Mouse (Mus musculus) cerebral cortex, adult 2 months (tissue): Measurements from ENCODE around the gene Gm28897.

ENCODE experiments used
- WGBS: fragments of 180-500 bp; shearing (Covaris S2); methylation state at CpG from one replicate; pipeline ENCODE4 v1.1.7; 2018; 5-methylcytosine and 5-hydroxymethylcytosine counted together

Gene Gm28897

GRCm38 (mm10) chrY:80926695-80927094 is at the start of gene Gm28897:
Gene Gm28897 (plus strand): TSS chrY:80926995.
- WGBS, result no CpG with 5 or more reads among the region's 6 CpGs
